Mouse (Mus musculus): ENCODE measurements around the gene Msl1. TPM values are rescaled to one million over a fixed set of nuclear protein-coding genes. Genes with fewer than 3 reads are reported as not detected.

Gene Msl1
- polyA plus RNA-seq, 1 experiment, result 35.6 TPM

DNA sequence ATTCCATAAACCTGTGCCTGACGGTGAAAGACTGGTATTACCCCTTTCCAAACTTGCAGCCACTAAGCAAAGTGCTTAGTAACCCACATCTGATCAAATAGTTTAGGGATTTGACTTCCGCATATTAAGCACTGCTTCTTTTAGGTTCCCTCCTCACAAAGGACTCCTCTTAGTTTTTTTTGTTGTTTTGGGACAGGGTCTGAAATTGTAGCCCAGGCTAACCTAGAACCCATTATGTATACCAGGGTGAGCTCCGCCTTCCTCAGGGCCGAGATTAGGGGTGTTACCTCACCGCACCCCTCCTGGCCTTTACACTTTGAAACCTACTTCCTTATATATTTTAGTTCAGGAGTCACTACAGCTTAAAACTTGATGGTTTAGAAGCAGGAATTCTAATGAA lies 5.5 kb upstream of the Msl1 start:
- H3K27me3 ChIP-seq (ENCODE audit: control insufficient read depth, insufficient read depth, insufficient read length), result no peaks in the 10 kb centered on the region
- H3ac ChIP-seq (ENCODE audit: control insufficient read depth, insufficient read length), result no peak overlapping the region
- peak overlapping the region; percentile 35 for H3K4me3 ChIP-seq
- H3K36me3 ChIP-seq (ENCODE audit: control insufficient read depth, insufficient read depth), result no peaks in the 10 kb centered on the region
- no peak for TF ChIP-seq USF1 (IDR thresholded peaks at IDR 0.05; ENCODE audit: low read depth)
- TF ChIP-seq CEBPB (IDR thresholded peaks at IDR 0.05; ENCODE audit: insufficient read depth, poor library complexity, severe bottlenecking), result no peak
- TF ChIP-seq E2F4 (IDR thresholded peaks at IDR 0.05; ENCODE audit: insufficient read depth), result no peak
- no peak for TF ChIP-seq MYOG (IDR thresholded peaks at IDR 0.05; ENCODE audit: control insufficient read depth in 1 of 3, insufficient read depth in 1 of 3, insufficient read length in 2 of 3, low read depth in 2 of 3)
- TF ChIP-seq TCF3 (IDR thresholded peaks at IDR 0.05; ENCODE audit: insufficient read length, low read depth), result no peak
- TF ChIP-seq MYOD1 (IDR thresholded peaks at IDR 0.05; ENCODE audit: control insufficient read depth in 1 of 3, insufficient read length in 2 of 3, low read depth in 2 of 3), result no peak
- TF ChIP-seq TCF12 (IDR thresholded peaks at IDR 0.05; ENCODE audit: insufficient read depth, poor library complexity, severe bottlenecking), result no peak
- no peak for TF ChIP-seq POLR2AphosphoS2 (IDR thresholded peaks at IDR 0.05; ENCODE audit: insufficient read length, low read depth)
- no peak for TF ChIP-seq MAX (IDR thresholded peaks at IDR 0.05; ENCODE audit: low read depth)
- TF ChIP-seq POLR2A (IDR thresholded peaks at IDR 0.05; ENCODE audit: insufficient read length, low read depth), result no peak
- no peak for TF ChIP-seq REST (IDR thresholded peaks at IDR 0.05; ENCODE audit: insufficient read depth, insufficient read length)
- no peak for TF ChIP-seq SRF (IDR thresholded peaks at IDR 0.05; ENCODE audit: control insufficient read depth, insufficient read length, low read depth)
- H3K79me2 ChIP-seq (ENCODE audit: control insufficient read depth, insufficient read depth), result no peaks in the 10 kb centered on the region
- H3K4me2 ChIP-seq (ENCODE audit: low read depth), result peak overlapping the region; percentile 95

DNA sequence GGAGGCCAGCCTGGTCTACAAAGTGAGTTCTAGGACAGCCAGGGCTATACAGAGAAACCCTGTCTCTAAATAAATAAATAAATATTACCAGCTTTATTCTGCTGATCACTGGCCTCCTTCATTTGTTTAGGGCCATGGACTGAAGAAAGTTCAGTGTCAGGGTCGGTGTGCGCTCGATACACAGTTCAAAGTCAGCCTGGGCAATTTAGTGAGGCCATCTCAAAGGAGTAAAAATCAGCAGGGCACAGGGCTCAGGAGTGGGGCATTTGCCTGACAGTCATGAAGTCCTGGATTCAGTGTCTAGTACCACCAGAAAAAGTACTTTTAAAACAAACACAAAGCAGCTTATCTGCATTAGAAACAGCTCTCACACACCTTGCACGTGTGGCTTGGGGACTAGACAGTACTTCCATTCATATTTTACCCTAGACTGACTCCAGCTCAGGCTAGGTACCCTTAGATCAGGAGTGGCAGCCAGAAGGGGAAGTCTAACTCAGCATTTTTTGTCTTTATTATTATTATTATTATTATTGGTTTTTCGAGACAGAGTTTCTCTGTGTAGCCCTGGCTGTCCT lies 4.6 kb upstream of the Msl1 start:
- Histone ChIP-seq H3K79me2 (ENCODE audit: control insufficient read depth, insufficient read depth) (no peaks in the 10 kb centered on the region), H3K4me2 (ENCODE audit: low read depth) (no peak overlapping the region), H3K27me3 (ENCODE audit: control insufficient read depth, insufficient read depth, insufficient read length) (no peaks in the 10 kb centered on the region), H3K36me3 (ENCODE audit: control insufficient read depth, insufficient read depth) (no peaks in the 10 kb centered on the region), H3ac (ENCODE audit: control insufficient read depth, insufficient read length) (no peak overlapping the region), H3K4me3 (no peak overlapping the region)
- TF ChIP-seq MYOD1 (IDR thresholded peaks at IDR 0.05; ENCODE audit: control insufficient read depth in 1 of 3, insufficient read length in 2 of 3, low read depth in 2 of 3) (no peak), TCF3 (IDR thresholded peaks at IDR 0.05; ENCODE audit: insufficient read length, low read depth) (no peak), POLR2AphosphoS2 (IDR thresholded peaks at IDR 0.05; ENCODE audit: insufficient read length, low read depth) (no peak), MAX (IDR thresholded peaks at IDR 0.05; ENCODE audit: low read depth) (no peak), TCF12 (IDR thresholded peaks at IDR 0.05; ENCODE audit: insufficient read depth, poor library complexity, severe bottlenecking) (no peak), E2F4 (IDR thresholded peaks at IDR 0.05; ENCODE audit: insufficient read depth) (no peak), CEBPB (IDR thresholded peaks at IDR 0.05; ENCODE audit: insufficient read depth, poor library complexity, severe bottlenecking) (no peak), MYOG (IDR thresholded peaks at IDR 0.05; ENCODE audit: control insufficient read depth in 1 of 3, insufficient read depth in 1 of 3, insufficient read length in 2 of 3, low read depth in 2 of 3) (no peak), REST (IDR thresholded peaks at IDR 0.05; ENCODE audit: insufficient read depth, insufficient read length) (no peak), USF1 (IDR thresholded peaks at IDR 0.05; ENCODE audit: low read depth) (no peak), SRF (IDR thresholded peaks at IDR 0.05; ENCODE audit: control insufficient read depth, insufficient read length, low read depth) (no peak), POLR2A (IDR thresholded peaks at IDR 0.05; ENCODE audit: insufficient read length, low read depth) (no peak)

GRCm38 (mm10) chr11:98791448-98791847 lies 3.9 kb upstream of the Msl1 start:
- TF ChIP-seq USF1 (IDR thresholded peaks at IDR 0.05; ENCODE audit: low read depth) (no peak), MYOG (IDR thresholded peaks at IDR 0.05; ENCODE audit: control insufficient read depth in 1 of 3, insufficient read depth in 1 of 3, insufficient read length in 2 of 3, low read depth in 2 of 3) (no peak), POLR2AphosphoS2 (IDR thresholded peaks at IDR 0.05; ENCODE audit: insufficient read length, low read depth) (no peak), TCF3 (IDR thresholded peaks at IDR 0.05; ENCODE audit: insufficient read length, low read depth) (no peak), SRF (IDR thresholded peaks at IDR 0.05; ENCODE audit: control insufficient read depth, insufficient read length, low read depth) (no peak), REST (IDR thresholded peaks at IDR 0.05; ENCODE audit: insufficient read depth, insufficient read length) (no peak), MYOD1 (IDR thresholded peaks at IDR 0.05; ENCODE audit: control insufficient read depth in 1 of 3, insufficient read length in 2 of 3, low read depth in 2 of 3) (no peak), CEBPB (IDR thresholded peaks at IDR 0.05; ENCODE audit: insufficient read depth, poor library complexity, severe bottlenecking) (no peak), E2F4 (IDR thresholded peaks at IDR 0.05; ENCODE audit: insufficient read depth) (no peak), MAX (IDR thresholded peaks at IDR 0.05; ENCODE audit: low read depth) (no peak)
- H3K36me3 ChIP-seq (ENCODE audit: control insufficient read depth, insufficient read depth), result no peaks in the 10 kb centered on the region
- H3K79me2 ChIP-seq (ENCODE audit: control insufficient read depth, insufficient read depth), result peaks cover 3% of the 10 kb centered on the region
- H3ac ChIP-seq (ENCODE audit: control insufficient read depth, insufficient read length), result no peak overlapping the region
- H3K4me3 ChIP-seq, result no peak overlapping the region
- no peak overlapping the region for H3K4me2 ChIP-seq (ENCODE audit: low read depth)
- no peaks in the 10 kb centered on the region for H3K27me3 ChIP-seq (ENCODE audit: control insufficient read depth, insufficient read depth, insufficient read length)

GRCm38 (mm10) chr11:98792081-98792480 lies 3.2 kb upstream of the Msl1 start:
- Histone ChIP-seq H3K27me3 (ENCODE audit: control insufficient read depth, insufficient read depth, insufficient read length) (no peaks in the 10 kb centered on the region), H3ac (ENCODE audit: control insufficient read depth, insufficient read length) (no peak overlapping the region), H3K4me3 (no peak overlapping the region), H3K36me3 (ENCODE audit: control insufficient read depth, insufficient read depth) (no peaks in the 10 kb centered on the region), H3K79me2 (ENCODE audit: control insufficient read depth, insufficient read depth) (peaks cover 9% of the 10 kb centered on the region), H3K4me2 (ENCODE audit: low read depth) (no peak overlapping the region)
- TF ChIP-seq POLR2AphosphoS2 (IDR thresholded peaks at IDR 0.05; ENCODE audit: insufficient read length, low read depth) (no peak), USF1 (IDR thresholded peaks at IDR 0.05; ENCODE audit: low read depth) (no peak), POLR2A (IDR thresholded peaks at IDR 0.05; ENCODE audit: insufficient read length, low read depth) (no peak), MAX (IDR thresholded peaks at IDR 0.05; ENCODE audit: low read depth) (no peak), TCF3 (IDR thresholded peaks at IDR 0.05; ENCODE audit: insufficient read length, low read depth) (no peak)
